Mouse (Mus musculus): ENCODE results near the gene Bmp2. TPM values are rescaled to one million over a fixed set of nuclear protein-coding genes. Genes with fewer than 3 reads are reported as not detected.
A peak's percentile ranks its signal among the peaks of the same experiment; 100 is the strongest.

Gene Bmp2
- polyA plus RNA-seq (2015; fragmentation: Nextera tagmentation; extraction: Ambion mirVana): 23.2 and 24.8 TPM in 2 replicates

DNA sequence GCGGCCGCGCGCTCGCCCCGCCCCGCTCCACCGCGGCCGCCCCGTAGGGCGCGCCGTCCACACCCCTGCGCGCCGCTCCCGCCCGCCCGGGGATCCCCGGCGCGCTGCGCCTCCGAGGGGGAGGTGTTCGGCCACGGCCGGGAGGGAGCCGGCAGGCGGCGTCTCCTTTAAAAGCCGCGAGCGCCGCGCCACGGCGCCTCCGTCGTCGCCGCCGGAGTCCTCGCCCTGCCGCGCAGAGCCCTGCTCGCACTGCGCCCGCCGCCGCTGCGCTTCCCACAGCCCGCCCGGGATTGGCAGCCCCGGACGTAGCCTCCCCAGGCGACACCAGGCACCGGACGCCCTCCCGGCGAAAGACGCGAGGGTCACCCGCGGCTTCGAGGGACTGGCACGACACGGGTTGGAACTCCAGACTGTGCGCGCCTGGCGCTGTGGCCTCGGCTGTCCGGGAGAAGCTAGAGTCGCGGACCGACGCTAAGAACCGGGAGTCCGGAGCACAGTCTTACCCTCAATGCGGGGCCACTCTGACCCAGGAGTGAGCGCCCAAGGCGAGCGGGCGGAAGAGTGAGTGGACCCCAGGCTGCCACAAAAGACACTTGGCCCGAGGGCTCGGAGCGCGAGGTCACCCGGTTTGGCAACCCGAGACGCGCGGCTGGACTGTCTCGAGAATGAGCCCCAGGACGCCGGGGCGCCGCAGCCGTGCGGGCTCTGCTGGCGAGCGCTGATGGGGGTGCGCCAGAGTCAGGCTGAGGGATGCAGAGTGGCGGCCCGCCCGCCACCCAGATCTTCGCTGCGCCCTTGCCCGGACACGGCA is at the start of gene Bmp2:
TSS of gene Bmp2 (plus strand) at position 129 of the 811 bp plus-strand sequence.
- peak within 1 kb of the TSS; percentile 77 for H3K9ac ChIP-seq
- peak; percentile 56 for ATAC-seq (ENCODE audit: insufficient number of reproducible peaks, low FRiP score, low TSS enrichment, low read depth)
- under 1% methylated on average over 103 of the region's 110 CpGs for WGBS
- peak within 1 kb of the TSS; percentile 73 for H3K27ac ChIP-seq
- no peaks in the 10 kb centered on the region for H3K9me3 ChIP-seq
- H3K36me3 ChIP-seq: no peaks in the 10 kb centered on the region
- H3K4me1 ChIP-seq: peaks cover 32% of the 10 kb centered on the region
- peak within 1 kb of the TSS; percentile 74 for H3K4me3 ChIP-seq
- peaks cover 10% of the 10 kb centered on the region; the same call in 1 of the 2 replicates for H3K27me3 ChIP-seq
- H3K4me2 ChIP-seq: peak within 1 kb of the TSS; percentile 90

DNA sequence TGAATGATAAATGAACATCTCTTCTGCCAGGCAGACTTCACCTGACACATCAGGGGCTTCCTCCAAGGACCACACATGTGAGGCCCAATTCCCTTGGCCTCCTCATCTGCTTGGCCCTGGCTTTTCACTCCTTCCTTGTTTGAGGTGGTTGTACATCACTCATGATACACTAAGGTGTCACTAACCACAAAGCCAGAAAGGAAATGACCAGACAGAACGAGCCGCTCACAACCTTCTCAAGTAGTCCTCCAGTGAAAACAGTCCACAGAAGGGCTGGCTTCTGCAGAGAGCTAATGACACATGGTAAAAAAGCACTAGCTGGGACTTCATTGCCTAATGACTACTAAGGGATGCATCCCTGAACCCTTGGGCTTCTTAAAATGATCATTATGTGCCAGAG is 46.3 kb upstream of the Bmp2 start:
- Histone ChIP-seq H3K36me3 (no peaks in the 10 kb centered on the region), H3K9me3 (no peaks in the 10 kb centered on the region), H3K9ac (no peak overlapping the region), H3K27ac (no peak overlapping the region), H3K4me3 (no peak overlapping the region), H3K27me3 (no peaks in the 10 kb centered on the region), H3K4me1 (peaks cover 4% of the 10 kb centered on the region; the same call in 1 of the 2 replicates), H3K4me2 (no peak overlapping the region)
- no peak for ATAC-seq (ENCODE audit: insufficient number of reproducible peaks, low FRiP score, low TSS enrichment, low read depth)
- WGBS: 79% methylated on average over 2 of the region's 2 CpGs

DNA sequence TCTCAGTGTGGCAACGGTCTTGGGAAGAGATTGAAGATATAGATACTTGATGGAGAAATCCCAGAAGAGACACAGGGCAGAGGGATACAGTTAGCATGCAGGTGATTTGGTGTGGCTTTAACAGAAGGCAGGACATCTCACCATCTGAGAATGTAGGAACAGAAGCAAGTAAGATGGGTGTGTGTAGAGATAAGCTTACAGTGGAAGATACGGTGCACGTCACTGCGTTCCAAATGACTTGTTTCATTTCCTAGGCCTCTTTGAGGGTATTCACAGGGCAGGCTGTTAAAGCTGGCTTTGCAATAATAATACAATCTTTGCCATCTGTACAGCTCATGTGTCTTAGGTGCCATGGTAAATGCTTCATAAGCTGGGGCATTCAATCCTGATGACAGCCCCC is 44.9 kb upstream of the Bmp2 start:
- WGBS: 71% methylated on average over 4 of the region's 4 CpGs
- no peaks in the 10 kb centered on the region for H3K36me3 ChIP-seq
- peaks cover 4% of the 10 kb centered on the region; the same call in 1 of the 2 replicates for H3K4me1 ChIP-seq
- H3K4me2 ChIP-seq: no peak overlapping the region
- H3K27ac ChIP-seq: no peak overlapping the region
- no peak for ATAC-seq (ENCODE audit: insufficient number of reproducible peaks, low FRiP score, low TSS enrichment, low read depth)
- H3K9ac ChIP-seq: no peak overlapping the region
- H3K4me3 ChIP-seq: no peak overlapping the region
- H3K9me3 ChIP-seq: no peaks in the 10 kb centered on the region
- H3K27me3 ChIP-seq: no peaks in the 10 kb centered on the region

DNA sequence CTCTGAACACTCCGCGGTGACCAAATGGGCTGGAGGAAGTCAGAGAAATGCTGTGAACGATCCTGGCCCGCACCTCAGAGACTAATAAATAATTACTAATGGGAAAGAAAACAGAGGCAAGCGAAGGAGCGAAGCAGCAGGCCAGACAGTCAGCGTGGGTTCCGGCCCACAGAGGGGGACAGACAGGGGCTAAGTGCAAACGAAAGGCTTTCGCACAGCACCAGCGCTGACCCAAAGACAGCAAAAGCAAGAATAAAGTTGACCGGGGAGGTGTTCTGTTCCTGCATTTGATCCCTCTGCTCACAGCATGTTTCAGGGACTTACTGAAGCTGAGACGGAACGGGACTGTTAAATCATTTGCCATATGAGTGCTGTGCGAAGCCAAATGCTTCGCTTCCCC is 42.8 kb upstream of the Bmp2 start:
- peaks cover 4% of the 10 kb centered on the region; the same call in 1 of the 2 replicates for H3K4me1 ChIP-seq
- no peak overlapping the region for H3K9ac ChIP-seq
- no peaks in the 10 kb centered on the region for H3K36me3 ChIP-seq
- H3K27ac ChIP-seq: no peak overlapping the region
- H3K27me3 ChIP-seq: no peaks in the 10 kb centered on the region
- 0 out of 2 replicates have a peak overlapping the region, but pooled peaks have one; percentile 10 for H3K4me3 ChIP-seq
- no peaks in the 10 kb centered on the region for H3K9me3 ChIP-seq
- no peak for ATAC-seq (ENCODE audit: insufficient number of reproducible peaks, low FRiP score, low TSS enrichment, low read depth)
- 44% methylated on average over 16 of the region's 16 CpGs for WGBS
- peak overlapping the region; percentile 31 for H3K4me2 ChIP-seq

DNA sequence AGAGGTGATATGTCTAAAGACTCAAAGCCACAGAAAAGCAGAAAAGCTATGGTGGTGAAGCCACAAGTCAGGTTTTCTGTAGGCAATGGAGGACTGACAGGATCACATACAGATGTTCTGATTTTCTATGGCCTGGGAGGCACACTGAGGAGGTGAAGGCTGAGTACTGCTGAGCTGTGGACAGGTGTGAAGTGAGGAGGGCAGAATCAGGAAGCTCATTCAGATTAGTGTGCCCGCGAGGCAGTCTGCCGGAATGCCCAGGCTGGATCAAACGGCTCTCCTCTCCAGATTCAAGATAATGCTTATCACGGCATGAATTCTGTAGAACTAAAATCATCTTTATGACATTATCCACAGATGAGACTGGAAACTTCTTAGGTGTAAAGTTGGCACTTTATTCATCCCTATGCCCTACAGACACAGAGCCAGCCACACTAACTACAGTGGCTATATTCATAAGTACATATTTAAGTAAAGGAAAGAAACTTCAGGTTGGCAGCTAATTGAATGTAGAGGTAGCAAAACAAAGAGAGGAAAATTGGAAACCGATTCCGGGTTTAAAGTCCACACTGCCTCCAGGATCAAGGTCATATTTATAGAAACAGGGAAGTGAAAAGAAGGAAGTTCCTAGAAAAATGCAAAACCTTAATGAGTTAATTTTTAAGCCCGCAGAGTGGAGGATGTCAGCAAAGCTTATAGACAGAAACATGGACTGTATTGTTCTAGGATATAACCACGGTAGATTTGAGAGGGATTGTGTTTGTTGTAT is 40.8 kb upstream of the Bmp2 start:
- H3K27me3 ChIP-seq: no peaks in the 10 kb centered on the region
- no peaks in the 10 kb centered on the region for H3K36me3 ChIP-seq
- 78% methylated on average over 9 of the region's 9 CpGs for WGBS
- no peak overlapping the region for H3K4me2 ChIP-seq
- no peak overlapping the region for H3K9ac ChIP-seq
- H3K4me1 ChIP-seq: peaks cover 4% of the 10 kb centered on the region; the same call in 1 of the 2 replicates
- no peaks in the 10 kb centered on the region for H3K9me3 ChIP-seq
- no peak overlapping the region for H3K4me3 ChIP-seq
- H3K27ac ChIP-seq: no peak overlapping the region
- ATAC-seq (ENCODE audit: insufficient number of reproducible peaks, low FRiP score, low TSS enrichment, low read depth): no peak

DNA sequence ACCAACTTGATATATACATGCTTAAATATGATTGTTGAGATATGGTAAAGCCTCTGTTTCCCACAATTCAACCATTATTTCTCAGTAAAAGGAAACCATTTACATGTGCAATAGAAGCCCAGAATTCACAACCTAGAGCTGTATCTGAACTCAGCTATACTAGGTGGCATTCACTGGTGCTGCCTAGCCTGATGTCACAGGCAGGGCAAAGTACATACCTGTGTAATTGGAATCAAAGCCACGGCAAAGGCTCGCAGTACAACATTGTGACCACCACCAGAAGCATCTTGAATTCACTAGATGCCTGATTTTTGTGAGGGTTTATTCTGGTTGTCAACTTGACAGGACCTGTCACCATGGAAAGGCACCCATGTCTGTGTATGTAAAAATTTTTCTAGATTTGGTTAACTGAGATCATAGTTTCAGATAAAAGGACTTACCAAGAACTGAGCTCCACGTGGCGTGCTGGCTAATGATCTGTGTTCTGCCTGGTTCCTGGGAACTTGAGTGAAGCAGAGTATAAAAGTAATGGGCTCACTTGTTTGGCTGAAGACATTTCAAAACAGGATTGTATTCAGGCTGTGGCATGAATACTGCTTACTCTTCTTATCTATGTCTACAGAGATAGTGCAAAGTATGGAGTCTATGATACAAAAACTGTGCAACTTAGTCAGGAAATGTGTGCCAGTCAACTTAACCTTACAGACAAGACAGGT is 35.5 kb upstream of the Bmp2 start:
- Histone ChIP-seq H3K9me3 (no peaks in the 10 kb centered on the region), H3K27ac (no peak overlapping the region), H3K4me2 (no peak overlapping the region), H3K9ac (no peak overlapping the region), H3K36me3 (no peaks in the 10 kb centered on the region), H3K4me1 (no peaks in the 10 kb centered on the region), H3K4me3 (no peak overlapping the region), H3K27me3 (no peaks in the 10 kb centered on the region)
- 89% methylated on average over 4 of the region's 4 CpGs for WGBS
- ATAC-seq (ENCODE audit: insufficient number of reproducible peaks, low FRiP score, low TSS enrichment, low read depth): no peak

DNA sequence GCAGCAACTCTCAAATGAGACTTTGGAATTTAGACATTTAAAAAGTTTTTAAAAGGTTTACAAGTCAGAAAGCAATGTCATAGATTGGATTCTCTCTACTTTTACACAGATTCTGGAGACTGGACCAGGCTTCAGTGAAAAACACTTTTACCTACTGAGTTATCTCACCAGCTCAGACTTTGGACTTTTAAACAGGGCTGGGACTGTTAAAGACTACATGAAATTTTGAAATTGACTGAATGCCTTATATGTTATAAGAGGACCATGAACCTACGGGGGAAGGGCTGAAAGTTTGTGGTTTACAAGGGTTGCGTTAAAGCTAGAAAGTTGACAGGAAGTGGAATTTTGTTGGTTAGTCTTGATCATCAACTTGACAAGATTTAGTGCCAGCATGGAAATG is 34.1 kb upstream of the Bmp2 start:
- H3K9me3 ChIP-seq: no peaks in the 10 kb centered on the region
- no peaks in the 10 kb centered on the region for H3K27me3 ChIP-seq
- no peak overlapping the region for H3K27ac ChIP-seq
- no peak overlapping the region for H3K4me3 ChIP-seq
- WGBS: 73% methylated on average over 2 of the region's 2 CpGs
- H3K4me1 ChIP-seq: no peaks in the 10 kb centered on the region
- H3K9ac ChIP-seq: no peak overlapping the region
- ATAC-seq (ENCODE audit: insufficient number of reproducible peaks, low FRiP score, low TSS enrichment, low read depth): no peak
- no peaks in the 10 kb centered on the region for H3K36me3 ChIP-seq
- H3K4me2 ChIP-seq: no peak overlapping the region

DNA sequence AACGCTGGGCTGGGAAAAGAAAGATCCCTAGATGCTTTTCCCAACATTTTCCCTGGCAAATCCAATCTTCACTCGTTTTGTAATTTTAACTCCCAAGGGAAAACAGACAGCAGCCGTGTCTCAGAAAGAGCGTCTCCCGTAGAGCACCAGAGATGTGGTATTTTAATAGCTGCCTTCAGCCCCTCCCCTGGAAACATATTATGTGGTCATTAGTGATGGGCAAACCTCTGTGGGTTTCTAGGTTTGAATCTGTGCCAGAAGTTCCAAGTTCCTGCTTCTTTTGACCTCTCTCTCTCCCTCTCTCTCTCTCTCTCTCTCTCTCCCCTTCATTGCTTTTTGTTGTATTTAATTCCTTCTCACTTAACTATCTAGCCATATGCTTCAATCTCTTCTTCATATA is 30.8 kb upstream of the Bmp2 start:
- Histone ChIP-seq H3K9me3 (no peaks in the 10 kb centered on the region), H3K4me3 (no peak overlapping the region), H3K4me2 (no peak overlapping the region), H3K36me3 (no peaks in the 10 kb centered on the region), H3K27me3 (no peaks in the 10 kb centered on the region), H3K4me1 (0 out of 2 replicates have a peak, but pooled peaks cover 3% of the 10 kb centered on the region), H3K27ac (no peak overlapping the region), H3K9ac (no peak overlapping the region)
- 27% methylated on average over 5 of the region's 5 CpGs for WGBS
- ATAC-seq (ENCODE audit: insufficient number of reproducible peaks, low FRiP score, low TSS enrichment, low read depth): no peak

DNA sequence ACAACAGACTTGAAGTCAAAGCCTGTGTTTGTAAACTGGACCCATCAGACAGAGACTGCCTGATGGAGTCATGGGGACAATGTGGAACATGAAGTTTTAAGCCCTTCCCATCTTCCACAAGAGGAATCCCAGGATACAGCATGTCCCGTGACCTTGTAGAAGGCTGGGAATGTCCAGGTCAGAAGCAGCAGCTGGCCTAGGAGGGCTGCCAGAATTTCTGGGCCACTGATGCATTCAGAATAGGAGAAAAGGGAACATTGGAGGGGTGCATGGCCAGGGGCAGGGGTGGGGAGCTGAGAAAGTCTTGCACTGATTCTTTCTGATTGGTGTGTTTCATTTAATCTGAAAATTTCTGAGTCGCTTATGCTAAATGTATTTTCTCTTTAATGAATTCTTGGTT is 29.8 kb upstream of the Bmp2 start:
- H3K4me1 ChIP-seq: 0 out of 2 replicates have a peak, but pooled peaks cover 3% of the 10 kb centered on the region
- H3K27ac ChIP-seq: no peak overlapping the region
- WGBS: 75% methylated on average over 2 of the region's 2 CpGs
- H3K36me3 ChIP-seq: no peaks in the 10 kb centered on the region
- H3K9me3 ChIP-seq: no peaks in the 10 kb centered on the region
- H3K27me3 ChIP-seq: no peaks in the 10 kb centered on the region
- ATAC-seq (ENCODE audit: insufficient number of reproducible peaks, low FRiP score, low TSS enrichment, low read depth): no peak
- H3K4me3 ChIP-seq: no peak overlapping the region
- H3K4me2 ChIP-seq: no peak overlapping the region
- H3K9ac ChIP-seq: no peak overlapping the region

DNA sequence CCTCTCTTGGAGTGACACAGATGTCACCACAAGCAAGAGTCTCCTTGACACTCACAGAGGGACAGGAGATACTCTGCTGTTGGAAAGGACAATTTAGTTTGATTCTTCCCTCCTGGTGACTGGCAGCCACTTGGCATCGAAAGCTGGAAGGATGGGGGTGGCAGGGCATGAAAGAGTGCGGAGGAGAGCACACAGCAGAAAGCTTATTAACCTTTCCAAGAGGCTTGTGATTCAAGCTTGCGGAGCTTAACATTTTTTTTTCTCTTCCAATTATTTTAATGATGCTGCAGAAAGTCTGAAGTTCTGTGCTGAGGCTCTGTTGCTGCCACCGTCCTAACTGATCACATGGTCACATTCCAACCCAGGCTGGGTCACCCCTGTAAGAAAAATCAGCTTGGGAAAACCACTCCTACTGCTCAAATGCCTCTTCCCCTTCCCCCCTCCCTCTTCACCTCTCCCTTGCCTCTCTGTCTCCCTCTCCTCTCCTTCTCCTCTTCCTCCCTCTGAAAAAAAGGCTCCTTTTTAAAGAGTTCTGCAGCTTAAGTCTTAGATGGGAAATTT is 26.3 kb upstream of the Bmp2 start:
- no peaks in the 10 kb centered on the region for H3K27me3 ChIP-seq
- H3K9ac ChIP-seq: no peak overlapping the region
- no peaks in the 10 kb centered on the region for H3K36me3 ChIP-seq
- 24% methylated on average over 4 of the region's 4 CpGs for WGBS
- no peaks in the 10 kb centered on the region for H3K9me3 ChIP-seq
- no peak overlapping the region for H3K27ac ChIP-seq
- 0 out of 2 replicates have a peak, but pooled peaks cover 3% of the 10 kb centered on the region for H3K4me1 ChIP-seq
- no peak overlapping the region for H3K4me3 ChIP-seq
- H3K4me2 ChIP-seq: no peak overlapping the region
- no peak for ATAC-seq (ENCODE audit: insufficient number of reproducible peaks, low FRiP score, low TSS enrichment, low read depth)

DNA sequence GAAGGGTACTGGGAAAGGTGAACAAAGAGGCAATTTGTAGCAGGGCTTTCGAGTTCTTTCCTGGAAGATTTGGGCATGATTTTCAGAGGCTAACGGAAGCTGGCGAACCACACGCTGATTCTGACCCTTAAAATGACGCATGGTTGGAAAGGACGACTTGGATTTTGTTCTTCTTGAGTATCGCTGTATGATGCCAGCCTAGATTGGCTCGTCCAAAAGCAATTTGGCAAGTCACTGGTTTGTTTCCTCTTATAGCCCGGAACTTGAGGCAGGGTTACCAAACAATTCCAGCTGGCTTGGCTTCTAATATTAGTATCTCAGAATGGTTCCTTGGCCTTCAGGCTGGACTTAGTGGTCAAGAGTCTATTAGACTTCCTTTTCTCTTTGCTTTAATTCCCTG is 22.6 kb upstream of the Bmp2 start:
- Histone ChIP-seq H3K4me1 (0 out of 2 replicates have a peak, but pooled peaks cover 3% of the 10 kb centered on the region), H3K36me3 (no peaks in the 10 kb centered on the region), H3K27ac (no peak overlapping the region), H3K4me3 (no peak overlapping the region), H3K9ac (no peak overlapping the region), H3K27me3 (no peaks in the 10 kb centered on the region), H3K4me2 (no peak overlapping the region), H3K9me3 (no peaks in the 10 kb centered on the region)
- ATAC-seq (ENCODE audit: insufficient number of reproducible peaks, low FRiP score, low TSS enrichment, low read depth): no peak
- WGBS: 92% methylated on average over 9 of the region's 9 CpGs

Data from limb, embryonic 15.5 days (tissue).